Mouse (Mus musculus): Measurements from ENCODE around the gene Oprl1.

DNA sequence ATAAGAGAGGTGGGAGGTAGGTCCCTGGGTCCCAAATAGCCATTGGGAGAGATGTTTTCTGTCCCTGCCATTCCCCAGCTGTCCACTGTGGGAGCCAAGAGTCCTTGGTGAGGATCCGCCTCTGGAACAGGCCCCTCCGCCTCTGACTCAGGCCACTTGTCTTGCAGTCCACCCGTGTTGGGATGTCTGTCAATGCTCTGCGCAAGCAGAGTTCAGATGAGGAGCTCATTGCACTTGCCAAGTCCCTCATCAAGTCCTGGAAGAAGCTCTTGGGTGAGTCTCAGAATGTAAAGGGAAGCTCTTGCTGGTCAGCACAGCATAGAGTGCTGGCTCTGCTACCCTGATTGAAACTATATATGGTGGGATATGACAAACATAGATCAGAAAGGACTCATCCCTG lies 31.4 kb upstream of the Oprl1 start:
- no peak for TF ChIP-seq POLR2A (IDR thresholded peaks at IDR 0.05; ENCODE audit: insufficient read depth, low read depth, low read length)
- TF ChIP-seq EP300 (IDR thresholded peaks at IDR 0.05; ENCODE audit: insufficient read depth, low read depth, low read length), result no peak

All from heart, adult 2 months (tissue).